Mouse (Mus musculus): Measurements from ENCODE around the gene Mto1. TPM values are rescaled to one million over a fixed set of nuclear protein-coding genes. Genes with fewer than 3 reads are reported as not detected.
"Not testable (repeated sequence)": the region's sequence is repeated elsewhere in the genome, so short reads cannot be mapped to it uniquely, and the experiment has no call there.

Gene Mto1
- polyA plus RNA-seq, 1 experiment: 1.1 TPM

GRCm38 (mm10) chr9:78473588-78473987, 25.6 kb downstream of the Mto1 start:
- H3K27me3 ChIP-seq (ENCODE audit: control insufficient read depth): no peaks in the 10 kb centered on the region
- H3K9me3 ChIP-seq (ENCODE audit: control insufficient read depth, low read length): no peaks in the 10 kb centered on the region
- H3K4me3 ChIP-seq (replicated peaks): no peak overlapping the region
- TF ChIP-seq GATA1 (IDR thresholded peaks at IDR 0.05; ENCODE audit: low read length) (no peak), TAL1 (IDR thresholded peaks at IDR 0.05; ENCODE audit: low read length) (no peak)
- peaks cover 92% of the 10 kb centered on the region for H3K36me3 ChIP-seq (ENCODE audit: control insufficient read depth)
- H3K4me1 ChIP-seq (ENCODE audit: control insufficient read depth): peaks cover 9% of the 10 kb centered on the region

- H3K9me3 ChIP-seq (ENCODE audit: control insufficient read depth, low read length): no peaks in the 10 kb centered on the region
- H3K36me3 ChIP-seq (ENCODE audit: control insufficient read depth): peaks cover 92% of the 10 kb centered on the region
- no peak overlapping the region for H3K4me3 ChIP-seq (replicated peaks)
- H3K4me1 ChIP-seq (ENCODE audit: control insufficient read depth): peaks cover 15% of the 10 kb centered on the region
- no peak for TF ChIP-seq GATA1 (IDR thresholded peaks at IDR 0.05; ENCODE audit: low read length)
- no peak for TF ChIP-seq TAL1 (IDR thresholded peaks at IDR 0.05; ENCODE audit: low read length)
- no peaks in the 10 kb centered on the region for H3K27me3 ChIP-seq (ENCODE audit: control insufficient read depth)
These were observed 26.3 kb downstream of the Mto1 start for GRCm38 (mm10) chr9:78474270-78474669.

GRCm38 (mm10) chr9:78474771-78475382, 26.9 kb downstream of the Mto1 start:
- Histone ChIP-seq H3K27me3 (ENCODE audit: control insufficient read depth) (no peaks in the 10 kb centered on the region), H3K9me3 (ENCODE audit: control insufficient read depth, low read length) (no peaks in the 10 kb centered on the region), H3K4me1 (ENCODE audit: control insufficient read depth) (peaks cover 19% of the 10 kb centered on the region), H3K4me3 (replicated peaks) (no peak overlapping the region), H3K36me3 (ENCODE audit: control insufficient read depth) (peaks cover 92% of the 10 kb centered on the region)
- TF ChIP-seq GATA1 (IDR thresholded peaks at IDR 0.05; ENCODE audit: low read length) (no peak), TAL1 (IDR thresholded peaks at IDR 0.05; ENCODE audit: low read length) (no peak)

- peaks cover 92% of the 10 kb centered on the region for H3K36me3 ChIP-seq (ENCODE audit: control insufficient read depth)
- no peaks in the 10 kb centered on the region for H3K27me3 ChIP-seq (ENCODE audit: control insufficient read depth)
- H3K9me3 ChIP-seq (ENCODE audit: control insufficient read depth, low read length): no peaks in the 10 kb centered on the region
- H3K4me1 ChIP-seq (ENCODE audit: control insufficient read depth): peaks cover 24% of the 10 kb centered on the region
- TF ChIP-seq TAL1 (IDR thresholded peaks at IDR 0.05; ENCODE audit: low read length): no peak
- TF ChIP-seq GATA1 (IDR thresholded peaks at IDR 0.05; ENCODE audit: low read length): no peak
- H3K4me3 ChIP-seq (replicated peaks): no peak overlapping the region
These were observed 27.4 kb downstream of the Mto1 start for GRCm38 (mm10) chr9:78475383-78475780.

- Histone ChIP-seq H3K36me3 (ENCODE audit: control insufficient read depth) (peaks cover 92% of the 10 kb centered on the region), H3K27me3 (ENCODE audit: control insufficient read depth) (no peaks in the 10 kb centered on the region), H3K4me3 (replicated peaks) (no peak overlapping the region), H3K9me3 (ENCODE audit: control insufficient read depth, low read length) (no peaks in the 10 kb centered on the region), H3K4me1 (ENCODE audit: control insufficient read depth) (peaks cover 25% of the 10 kb centered on the region)
- TF ChIP-seq TAL1 (IDR thresholded peaks at IDR 0.05; ENCODE audit: low read length) (no peak), GATA1 (IDR thresholded peaks at IDR 0.05; ENCODE audit: low read length) (no peak)
These were observed 27.9 kb downstream of the Mto1 start for GRCm38 (mm10) chr9:78475873-78476272.

- Histone ChIP-seq H3K9me3 (ENCODE audit: control insufficient read depth, low read length) (no peaks in the 10 kb centered on the region), H3K4me1 (ENCODE audit: control insufficient read depth) (peaks cover 30% of the 10 kb centered on the region), H3K36me3 (ENCODE audit: control insufficient read depth) (peaks cover 89% of the 10 kb centered on the region), H3K27me3 (ENCODE audit: control insufficient read depth) (no peaks in the 10 kb centered on the region), H3K4me3 (replicated peaks) (no peak overlapping the region)
- no peak for TF ChIP-seq TAL1 (IDR thresholded peaks at IDR 0.05; ENCODE audit: low read length)
- TF ChIP-seq GATA1 (IDR thresholded peaks at IDR 0.05; ENCODE audit: low read length): no peak
These were observed 28.6 kb downstream of the Mto1 start for GRCm38 (mm10) chr9:78476531-78477020.

- Histone ChIP-seq H3K36me3 (ENCODE audit: control insufficient read depth) (peaks cover 84% of the 10 kb centered on the region), H3K4me1 (ENCODE audit: control insufficient read depth) (peaks cover 34% of the 10 kb centered on the region), H3K4me3 (replicated peaks) (no peak overlapping the region), H3K27me3 (ENCODE audit: control insufficient read depth) (no peaks in the 10 kb centered on the region), H3K9me3 (ENCODE audit: control insufficient read depth, low read length) (no peaks in the 10 kb centered on the region)
- TF ChIP-seq TAL1 (IDR thresholded peaks at IDR 0.05; ENCODE audit: low read length) (no peak), GATA1 (IDR thresholded peaks at IDR 0.05; ENCODE audit: low read length) (no peak)
These were observed 29.1 kb downstream of the Mto1 start for GRCm38 (mm10) chr9:78477021-78477551.

GRCm38 (mm10) chr9:78478009-78478605, 30.1 kb downstream of the Mto1 start:
- H3K27me3 ChIP-seq (ENCODE audit: control insufficient read depth); H3K9me3 ChIP-seq (ENCODE audit: control insufficient read depth, low read length); H3K4me3 ChIP-seq (replicated peaks): not testable (repeated sequence)
- H3K36me3 ChIP-seq (ENCODE audit: control insufficient read depth): peaks cover 74% of the 10 kb centered on the region
- peaks cover 41% of the 10 kb centered on the region for H3K4me1 ChIP-seq (ENCODE audit: control insufficient read depth)

- H3K27me3 ChIP-seq (ENCODE audit: control insufficient read depth); H3K9me3 ChIP-seq (ENCODE audit: control insufficient read depth, low read length): not testable (repeated sequence)
- peaks cover 62% of the 10 kb centered on the region for H3K36me3 ChIP-seq (ENCODE audit: control insufficient read depth)
- H3K4me1 ChIP-seq (ENCODE audit: control insufficient read depth): peaks cover 41% of the 10 kb centered on the region
- peak overlapping the region; percentile 49 for H3K4me3 ChIP-seq (replicated peaks)
These were observed 31.3 kb downstream of the Mto1 start for GRCm38 (mm10) chr9:78479308-78479707.

- Histone ChIP-seq H3K4me3 (replicated peaks) (peak overlapping the region; percentile 87), H3K36me3 (ENCODE audit: control insufficient read depth) (peaks cover 53% of the 10 kb centered on the region), H3K4me1 (ENCODE audit: control insufficient read depth) (peaks cover 41% of the 10 kb centered on the region)
- not testable (repeated sequence) for H3K27me3 ChIP-seq (ENCODE audit: control insufficient read depth); H3K9me3 ChIP-seq (ENCODE audit: control insufficient read depth, low read length)
These were observed 32.2 kb downstream of the Mto1 start for GRCm38 (mm10) chr9:78480227-78480626.

All from erythroblast, embryonic 14.5 days (primary cell).